Mouse (Mus musculus): ENCODE measurements around the gene Efna1. TPM values are rescaled to one million over a fixed set of nuclear protein-coding genes. Genes with fewer than 3 reads are reported as not detected.

Efna1 gene
- polyA plus RNA-seq, 1 experiment from 2014 or later: 86.7 TPM

DNA sequence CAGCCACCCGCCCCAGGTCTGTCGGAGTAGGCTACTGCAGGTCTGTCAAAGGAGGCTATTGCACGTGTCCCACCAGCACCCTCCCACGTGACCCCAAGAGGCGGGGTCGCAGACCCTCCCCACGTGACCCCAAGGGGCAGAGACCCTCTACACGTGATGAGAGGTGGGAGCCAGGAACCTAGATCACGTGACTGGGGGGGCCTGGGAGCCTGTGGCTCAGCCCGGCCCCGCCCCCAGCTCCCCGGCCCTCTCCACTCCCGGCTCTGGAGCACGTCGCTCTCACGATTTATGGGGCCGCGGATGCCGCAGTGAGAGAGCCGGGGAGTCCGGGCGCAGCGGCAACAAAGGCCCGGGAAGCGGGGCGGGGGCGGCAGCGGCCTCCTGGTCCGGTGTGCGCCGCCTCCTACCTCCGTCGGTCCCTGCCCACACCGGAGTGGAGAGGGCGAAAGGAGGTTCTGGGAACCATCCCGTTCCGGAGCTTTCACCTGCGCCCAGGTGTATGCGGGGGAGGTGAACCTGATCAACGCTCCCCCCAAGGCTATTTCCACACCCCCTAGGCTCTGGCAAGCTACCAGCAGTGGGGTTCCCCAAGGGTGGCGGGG is 39.7 kb upstream of the Efna1 start:
- Histone ChIP-seq H3K9ac (replicated peaks; ENCODE audit: low read length) (peak overlapping the region; percentile 68), H3K27me3 (ENCODE audit: insufficient read depth, low read length) (peaks cover 20% of the 10 kb centered on the region), H3K4me3 (ENCODE audit: low read length) (peak overlapping the region; percentile 63), H3K9me3 (ENCODE audit: low read length) (no peaks in the 10 kb centered on the region), H3K4me2 (replicated peaks; ENCODE audit: low read depth, low read length) (peak overlapping the region; percentile 79), H3K36me3 (ENCODE audit: insufficient read depth, low read length) (no peaks in the 10 kb centered on the region), H3K27ac (ENCODE audit: low read length) (no peak overlapping the region), H3K4me1 (ENCODE audit: insufficient read depth, low read length) (peaks cover 48% of the 10 kb centered on the region)
- WGBS: 0% methylated on average over 41 of the region's 41 CpGs
- ATAC-seq (ENCODE audit: low FRiP score, low TSS enrichment): no peak

DNA sequence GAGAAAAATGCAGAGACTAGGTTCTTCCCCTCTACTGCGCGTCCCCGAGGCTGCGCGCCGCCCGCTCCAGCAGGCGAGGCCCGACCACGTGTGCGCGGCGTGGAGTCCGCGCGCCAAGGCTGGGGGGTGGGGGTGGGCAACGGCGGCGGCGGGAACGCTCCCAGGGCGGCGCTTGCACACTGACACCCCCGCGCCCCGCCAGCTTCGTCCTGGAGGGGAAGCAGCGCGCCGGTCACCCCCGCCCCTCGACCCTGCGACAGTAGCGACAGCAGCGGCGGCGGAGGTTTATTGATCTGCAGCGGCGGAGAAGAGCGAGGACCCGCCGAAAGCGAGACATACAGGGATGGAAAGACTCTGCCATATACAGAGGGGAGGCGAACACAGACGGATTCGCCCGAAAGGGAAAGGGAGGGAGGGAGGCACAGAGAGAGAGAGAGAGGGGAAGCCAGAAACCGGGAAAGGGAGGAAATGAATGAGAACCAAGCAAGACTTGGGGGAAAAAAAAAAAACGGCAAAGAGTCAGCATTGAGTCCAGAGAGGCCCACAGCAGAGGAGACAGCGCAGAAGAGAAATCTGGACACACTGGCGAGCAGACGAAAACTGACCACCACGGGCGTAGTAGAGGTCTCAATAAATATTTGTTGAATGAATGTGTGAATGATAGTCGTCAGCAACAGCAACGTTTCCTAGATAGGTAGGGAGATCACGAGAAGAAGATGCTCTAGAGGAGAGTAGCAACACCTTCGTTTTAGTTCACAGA is 38.8 kb upstream of the Efna1 start:
- peaks cover 56% of the 10 kb centered on the region for H3K4me1 ChIP-seq (ENCODE audit: insufficient read depth, low read length)
- H3K36me3 ChIP-seq (ENCODE audit: insufficient read depth, low read length): no peaks in the 10 kb centered on the region
- peak overlapping the region; percentile 79 for H3K4me2 ChIP-seq (replicated peaks; ENCODE audit: low read depth, low read length)
- ATAC-seq (ENCODE audit: low FRiP score, low TSS enrichment): no peak
- H3K27ac ChIP-seq (ENCODE audit: low read length): no peak overlapping the region
- H3K27me3 ChIP-seq (ENCODE audit: insufficient read depth, low read length): peaks cover 20% of the 10 kb centered on the region
- peak overlapping the region; percentile 63 for H3K4me3 ChIP-seq (ENCODE audit: low read length)
- under 1% methylated on average over 47 of the region's 58 CpGs for WGBS
- H3K9me3 ChIP-seq (ENCODE audit: low read length): no peaks in the 10 kb centered on the region
- peak overlapping the region; percentile 63 for H3K9ac ChIP-seq (replicated peaks; ENCODE audit: low read length)

DNA sequence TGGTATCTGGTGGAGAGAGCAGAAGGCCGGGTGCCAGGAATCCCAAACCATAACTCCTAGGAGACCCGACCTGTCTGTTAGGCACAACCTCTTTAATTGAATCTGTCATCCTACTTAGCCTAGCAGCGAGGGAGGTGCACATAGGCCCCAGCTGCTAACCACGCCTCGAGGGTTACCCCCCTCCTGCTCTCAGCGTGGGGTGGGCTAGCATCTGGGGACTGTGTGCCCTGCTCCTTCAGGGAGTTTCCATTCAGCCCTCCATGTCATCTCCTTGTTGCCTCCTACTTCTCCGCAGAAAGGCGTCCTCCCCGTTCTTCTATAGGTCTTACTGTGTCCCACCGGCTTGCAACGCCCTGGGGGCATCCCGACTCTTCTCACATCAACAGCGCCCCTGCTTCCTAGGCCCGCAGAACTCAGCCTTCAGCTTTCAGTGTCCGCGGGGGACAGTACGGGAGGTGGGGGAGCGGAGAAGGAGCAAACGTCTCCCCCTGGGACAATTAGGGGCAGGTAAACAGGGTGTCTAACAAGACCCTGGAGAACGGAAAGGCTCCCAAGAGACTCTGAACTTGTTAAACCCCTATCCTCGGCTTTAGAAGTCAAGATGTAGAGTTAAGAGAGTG is 38.1 kb upstream of the Efna1 start:
- H3K9ac ChIP-seq (replicated peaks; ENCODE audit: low read length): peak overlapping the region; percentile 63; the same call in 1 of the 2 replicates
- peaks cover 20% of the 10 kb centered on the region for H3K27me3 ChIP-seq (ENCODE audit: insufficient read depth, low read length)
- peak overlapping the region; percentile 63 for H3K4me3 ChIP-seq (ENCODE audit: low read length)
- peak overlapping the region; percentile 79 for H3K4me2 ChIP-seq (replicated peaks; ENCODE audit: low read depth, low read length)
- H3K36me3 ChIP-seq (ENCODE audit: insufficient read depth, low read length): no peaks in the 10 kb centered on the region
- no peak overlapping the region for H3K27ac ChIP-seq (ENCODE audit: low read length)
- H3K4me1 ChIP-seq (ENCODE audit: insufficient read depth, low read length): peaks cover 57% of the 10 kb centered on the region
- WGBS: 15% methylated on average over 21 of the region's 21 CpGs
- H3K9me3 ChIP-seq (ENCODE audit: low read length): no peaks in the 10 kb centered on the region
- no peak for ATAC-seq (ENCODE audit: low FRiP score, low TSS enrichment)

DNA sequence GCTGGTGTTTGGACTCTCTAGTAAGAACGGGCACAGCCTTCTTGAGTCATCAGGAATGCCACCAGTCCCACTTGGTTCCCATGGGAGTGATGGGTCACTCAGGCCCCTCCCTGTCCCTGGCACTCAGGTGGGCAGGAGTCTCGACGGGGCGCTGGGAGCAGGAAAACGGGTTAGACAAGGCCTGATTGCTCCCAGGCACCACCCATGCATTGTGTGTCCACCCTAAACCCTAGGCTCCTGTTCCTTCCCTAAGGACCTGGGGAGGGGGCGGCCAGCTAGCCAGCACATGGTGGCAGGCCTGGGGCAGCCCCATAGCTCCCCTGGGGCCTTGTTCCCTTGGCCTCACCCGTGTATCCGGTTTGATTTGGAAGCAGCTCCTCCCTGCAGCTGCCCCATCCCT is 37.4 kb upstream of the Efna1 start:
- no peaks in the 10 kb centered on the region for H3K36me3 ChIP-seq (ENCODE audit: insufficient read depth, low read length)
- 66% methylated on average over 8 of the region's 8 CpGs for WGBS
- H3K27ac ChIP-seq (ENCODE audit: low read length): no peak overlapping the region
- no peak overlapping the region for H3K4me2 ChIP-seq (replicated peaks; ENCODE audit: low read depth, low read length)
- H3K27me3 ChIP-seq (ENCODE audit: insufficient read depth, low read length): peaks cover 20% of the 10 kb centered on the region
- no peak for ATAC-seq (ENCODE audit: low FRiP score, low TSS enrichment)
- H3K9me3 ChIP-seq (ENCODE audit: low read length): no peaks in the 10 kb centered on the region
- no peak overlapping the region for H3K9ac ChIP-seq (replicated peaks; ENCODE audit: low read length)
- peaks cover 57% of the 10 kb centered on the region for H3K4me1 ChIP-seq (ENCODE audit: insufficient read depth, low read length)
- no peak overlapping the region for H3K4me3 ChIP-seq (ENCODE audit: low read length)

DNA sequence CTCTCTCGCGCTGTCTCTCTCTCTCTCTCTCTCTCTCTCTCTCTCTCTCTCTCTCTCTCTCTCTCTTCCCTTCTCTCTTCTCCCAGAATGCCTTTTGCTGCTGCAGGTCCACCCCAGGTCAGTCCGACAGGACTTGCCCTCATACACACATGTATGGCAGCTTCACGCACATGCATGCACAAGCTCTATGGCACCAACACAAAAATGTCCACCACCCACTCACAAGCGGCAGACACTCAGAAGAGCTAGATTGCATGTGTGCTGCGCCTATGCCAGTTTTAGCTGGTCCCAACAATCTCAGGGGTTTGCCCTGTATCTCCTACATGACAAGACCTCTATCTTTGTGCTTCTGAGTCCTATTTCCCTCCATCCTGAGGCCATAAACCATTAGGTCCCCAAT is 36.3 kb upstream of the Efna1 start:
- no peak overlapping the region for H3K4me2 ChIP-seq (replicated peaks; ENCODE audit: low read depth, low read length)
- H3K36me3 ChIP-seq (ENCODE audit: insufficient read depth, low read length): no peaks in the 10 kb centered on the region
- no peak for ATAC-seq (ENCODE audit: low FRiP score, low TSS enrichment)
- no peaks in the 10 kb centered on the region for H3K9me3 ChIP-seq (ENCODE audit: low read length)
- H3K27ac ChIP-seq (ENCODE audit: low read length): no peak overlapping the region
- peaks cover 20% of the 10 kb centered on the region for H3K27me3 ChIP-seq (ENCODE audit: insufficient read depth, low read length)
- no peak overlapping the region for H3K4me3 ChIP-seq (ENCODE audit: low read length)
- H3K4me1 ChIP-seq (ENCODE audit: insufficient read depth, low read length): peaks cover 54% of the 10 kb centered on the region
- H3K9ac ChIP-seq (replicated peaks; ENCODE audit: low read length): no peak overlapping the region
- 55% methylated on average over 6 of the region's 6 CpGs for WGBS

DNA sequence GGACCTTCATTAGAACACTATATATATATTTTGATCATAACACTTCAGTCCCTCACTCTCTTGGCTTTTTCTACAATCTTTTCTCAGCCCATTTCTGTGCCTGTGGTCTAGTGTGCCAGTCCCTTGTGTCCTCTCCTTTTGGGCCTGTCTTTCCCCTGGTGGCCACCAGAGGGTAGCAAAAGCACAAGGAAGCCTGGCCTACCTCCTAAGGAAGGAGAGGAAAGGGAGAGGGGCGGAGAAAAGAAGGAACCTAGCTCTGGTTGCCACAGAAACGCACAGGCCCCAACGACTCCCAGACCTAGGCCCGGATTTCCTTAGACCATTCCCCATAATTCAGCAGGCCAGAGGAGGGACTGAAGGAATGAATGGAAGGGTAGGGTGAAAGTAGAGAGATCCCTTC is 35.9 kb upstream of the Efna1 start:
- Histone ChIP-seq H3K4me1 (ENCODE audit: insufficient read depth, low read length) (peaks cover 50% of the 10 kb centered on the region), H3K27me3 (ENCODE audit: insufficient read depth, low read length) (peaks cover 20% of the 10 kb centered on the region), H3K27ac (ENCODE audit: low read length) (no peak overlapping the region), H3K36me3 (ENCODE audit: insufficient read depth, low read length) (no peaks in the 10 kb centered on the region), H3K9me3 (ENCODE audit: low read length) (no peaks in the 10 kb centered on the region), H3K4me3 (ENCODE audit: low read length) (no peak overlapping the region; the same call in 1 of the 2 replicates), H3K9ac (replicated peaks; ENCODE audit: low read length) (no peak overlapping the region), H3K4me2 (replicated peaks; ENCODE audit: low read depth, low read length) (peak overlapping the region; percentile 68; the same call in 1 of the 2 replicates)
- ATAC-seq (ENCODE audit: low FRiP score, low TSS enrichment): peak; percentile 20
- WGBS: 3% methylated on average over 4 of the region's 4 CpGs

DNA sequence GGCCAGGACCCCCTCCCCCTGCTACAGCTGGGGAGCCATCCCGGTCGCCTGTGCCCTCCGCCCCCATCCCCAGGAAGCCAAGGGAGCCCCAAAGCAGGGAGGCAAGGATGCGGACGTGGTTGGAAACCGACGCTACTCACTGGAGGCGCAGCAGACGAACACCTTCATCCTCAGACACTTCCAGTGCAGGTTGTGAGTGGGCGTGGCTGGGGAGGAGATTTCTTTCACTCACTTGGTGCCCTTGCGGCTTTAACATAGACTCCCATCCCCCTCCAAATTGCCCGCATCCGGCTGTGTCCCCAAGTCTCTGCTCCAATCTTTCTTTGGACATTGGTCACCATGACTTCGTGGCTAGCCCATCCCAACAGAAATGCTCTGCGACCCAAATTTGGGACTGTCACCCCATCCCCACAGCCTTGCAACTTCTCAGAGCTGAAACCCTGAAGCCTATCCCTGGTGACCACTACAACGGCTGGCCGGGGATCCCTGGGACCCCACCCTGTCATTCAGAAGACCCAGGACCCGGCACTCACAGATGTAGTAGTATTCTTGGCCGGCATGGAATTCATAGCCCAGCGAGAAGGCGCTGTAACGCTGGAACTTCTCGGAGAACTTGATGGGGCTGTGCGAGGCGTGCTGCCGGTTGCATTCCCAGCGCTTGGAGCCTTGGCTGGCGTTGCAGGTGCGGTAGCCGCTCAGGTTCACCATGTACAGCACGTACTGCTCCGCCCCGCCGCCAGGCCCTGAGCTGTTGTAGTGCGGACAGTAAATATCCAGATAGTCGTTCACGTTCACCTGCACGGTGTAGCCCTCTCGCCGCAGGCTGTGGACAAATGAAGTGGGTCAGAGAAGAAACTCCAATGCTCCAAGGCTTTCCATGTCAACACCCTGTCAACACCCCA is 35.2 kb upstream of the Efna1 start:
- H3K9me3 ChIP-seq (ENCODE audit: low read length): no peaks in the 10 kb centered on the region
- peak overlapping the region; percentile 68 for H3K4me2 ChIP-seq (replicated peaks; ENCODE audit: low read depth, low read length)
- H3K36me3 ChIP-seq (ENCODE audit: insufficient read depth, low read length): no peaks in the 10 kb centered on the region
- H3K4me3 ChIP-seq (ENCODE audit: low read length): peak overlapping the region; percentile 43
- peaks cover 20% of the 10 kb centered on the region for H3K27me3 ChIP-seq (ENCODE audit: insufficient read depth, low read length)
- peaks cover 43% of the 10 kb centered on the region for H3K4me1 ChIP-seq (ENCODE audit: insufficient read depth, low read length)
- H3K9ac ChIP-seq (replicated peaks; ENCODE audit: low read length): peak overlapping the region; percentile 58; the same call in 1 of the 2 replicates
- ATAC-seq (ENCODE audit: low FRiP score, low TSS enrichment): peak; percentile 28; the same call in 1 of the 2 replicates
- 13% methylated on average over 40 of the region's 40 CpGs for WGBS
- no peak overlapping the region for H3K27ac ChIP-seq (ENCODE audit: low read length)

DNA sequence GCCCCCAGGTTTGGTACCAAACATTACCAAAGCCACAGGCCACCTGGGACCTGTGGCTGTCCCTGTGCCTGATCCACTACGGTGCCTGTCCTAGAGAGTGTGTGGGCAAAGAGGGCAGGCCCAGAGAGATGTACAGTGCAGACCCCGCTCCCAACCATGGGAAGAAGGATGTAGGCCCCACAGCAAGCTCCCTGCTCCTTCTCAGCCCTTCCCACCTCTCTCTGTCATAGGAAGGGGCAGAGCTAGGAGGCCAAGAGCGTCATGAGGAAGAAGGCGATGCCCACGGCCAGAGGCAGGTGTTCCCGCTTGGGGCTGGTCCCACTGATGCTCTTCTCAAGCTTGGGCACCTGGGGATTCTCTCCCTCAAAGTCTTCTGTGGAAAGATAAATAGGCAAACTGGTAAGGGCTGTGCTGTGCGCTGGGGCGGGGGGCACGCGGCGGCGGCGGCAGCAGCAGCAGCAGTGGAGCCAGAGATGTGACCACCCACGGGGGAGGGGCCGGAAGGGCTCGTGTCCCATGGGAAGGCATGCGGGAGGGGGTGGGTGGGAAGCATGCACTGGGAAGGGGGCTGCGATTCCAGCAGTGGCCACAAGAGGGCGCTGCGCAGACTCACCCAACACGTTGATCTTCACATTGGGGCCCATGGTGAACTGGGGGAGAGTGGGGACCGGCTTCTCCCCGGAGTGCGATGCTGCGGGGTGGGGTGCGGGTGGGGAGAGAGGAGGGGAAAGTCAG is 34.4 kb upstream of the Efna1 start:
- Histone ChIP-seq H3K27me3 (ENCODE audit: insufficient read depth, low read length) (peaks cover 18% of the 10 kb centered on the region; the same call in 1 of the 2 replicates), H3K27ac (ENCODE audit: low read length) (peak overlapping the region; percentile 9; the same call in 1 of the 2 replicates), H3K4me3 (ENCODE audit: low read length) (peak overlapping the region; percentile 43), H3K36me3 (ENCODE audit: insufficient read depth, low read length) (no peaks in the 10 kb centered on the region), H3K9me3 (ENCODE audit: low read length) (no peaks in the 10 kb centered on the region), H3K4me1 (ENCODE audit: insufficient read depth, low read length) (peaks cover 35% of the 10 kb centered on the region), H3K9ac (replicated peaks; ENCODE audit: low read length) (peak overlapping the region; percentile 58), H3K4me2 (replicated peaks; ENCODE audit: low read depth, low read length) (peak overlapping the region; percentile 68)
- peak; percentile 33; the same call in 1 of the 2 replicates for ATAC-seq (ENCODE audit: low FRiP score, low TSS enrichment)
- 7% methylated on average over 26 of the region's 26 CpGs for WGBS

DNA sequence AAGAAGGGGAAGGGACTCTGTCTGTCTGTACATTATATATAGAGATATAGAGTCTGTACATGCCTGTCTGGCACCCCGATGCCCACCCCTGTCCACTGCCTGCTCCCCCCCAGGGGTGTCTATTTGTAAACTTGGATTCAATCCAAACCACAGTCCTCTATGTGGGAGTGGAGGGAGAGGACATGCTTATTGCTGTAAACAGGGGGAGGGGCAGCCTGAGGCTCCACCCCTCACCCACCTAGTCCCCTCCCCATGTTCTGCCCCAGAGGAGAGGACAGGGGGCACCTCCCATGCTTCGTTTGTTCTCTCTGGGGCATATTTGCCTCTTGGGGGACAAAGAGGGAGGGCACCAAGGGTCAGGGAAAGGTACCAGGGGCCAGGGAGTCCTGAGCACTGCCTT is 33.8 kb upstream of the Efna1 start:
- Histone ChIP-seq H3K9me3 (ENCODE audit: low read length) (no peaks in the 10 kb centered on the region), H3K9ac (replicated peaks; ENCODE audit: low read length) (peak overlapping the region; percentile 58), H3K4me3 (ENCODE audit: low read length) (peak overlapping the region; percentile 43), H3K4me2 (replicated peaks; ENCODE audit: low read depth, low read length) (peak overlapping the region; percentile 68), H3K36me3 (ENCODE audit: insufficient read depth, low read length) (no peaks in the 10 kb centered on the region), H3K4me1 (ENCODE audit: insufficient read depth, low read length) (peaks cover 29% of the 10 kb centered on the region), H3K27me3 (ENCODE audit: insufficient read depth, low read length) (peaks cover 13% of the 10 kb centered on the region; the same call in 1 of the 2 replicates), H3K27ac (ENCODE audit: low read length) (peak overlapping the region; percentile 9; the same call in 1 of the 2 replicates)
- WGBS: 44% methylated on average over 2 of the region's 2 CpGs
- no peak for ATAC-seq (ENCODE audit: low FRiP score, low TSS enrichment)

Measured in kidney, embryonic 16.5 days (tissue).